Mouse (Mus musculus) C2C12 (cell line): ENCODE results near the gene Ehmt2.

Experiments
- CTCF ChIP-seq: IDR thresholded peaks from one replicate; pipeline ENCODE4 v1.5.1; 2011; ENCODE audit not compliant: control insufficient read depth, insufficient read depth, insufficient read length
- MAX ChIP-seq: IDR thresholded peaks from one replicate; pipeline ENCODE4 v1.6.1; 2011; ENCODE audit warnings: mild to moderate bottlenecking, control low read depth
- USF1 ChIP-seq: IDR thresholded peaks from one replicate; pipeline ENCODE4 v1.6.1; 2011; ENCODE audit warnings: low read depth, mild to moderate bottlenecking, control low read depth, moderate library complexity

DNA sequence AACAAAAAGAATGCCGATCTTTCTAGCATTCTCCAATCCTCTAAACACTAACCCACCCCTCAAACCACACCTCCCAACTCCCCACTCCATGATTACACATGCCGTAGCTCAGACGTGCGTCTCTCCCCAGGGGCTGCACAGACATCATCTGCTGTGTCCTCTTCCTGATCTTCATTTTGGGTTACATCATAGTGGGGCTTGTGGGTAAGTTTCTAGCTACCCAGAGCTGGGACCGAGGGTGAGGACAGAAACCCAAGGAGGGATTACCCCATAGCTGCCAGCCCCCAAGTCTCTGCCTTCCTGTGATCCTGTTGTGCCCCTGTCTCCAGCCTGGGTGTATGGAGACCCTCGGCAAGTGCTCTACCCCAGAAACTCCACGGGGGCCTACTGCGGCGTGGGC lies 18.9 kb downstream of the Ehmt2 start:
- TF ChIP-seq USF1 (no peak), CTCF (no peak), MAX (no peak)
